Mouse (Mus musculus) G1E (cell line): ENCODE measurements at regions not wholly inside any gene's neighbourhood (a gene's known extent, or its start where the extent isn't known, plus 50 kb on each side); places are given as distances from the start of the nearest gene placed in this dataset.

ENCODE experiments used
- CTCF ChIP-seq: IDR thresholded peaks from 2 replicates; pipeline ENCODE4 v1.5.1; 2012; ENCODE audit warnings: low read depth, low read length, inconsistent platforms, mixed read lengths
- GATA1 ChIP-seq: IDR thresholded peaks from 2 replicates; pipeline ENCODE4 v1.6.1; 2012; ENCODE audit warnings: borderline replicate concordance, low read length, inconsistent platforms, mixed read lengths

DNA sequence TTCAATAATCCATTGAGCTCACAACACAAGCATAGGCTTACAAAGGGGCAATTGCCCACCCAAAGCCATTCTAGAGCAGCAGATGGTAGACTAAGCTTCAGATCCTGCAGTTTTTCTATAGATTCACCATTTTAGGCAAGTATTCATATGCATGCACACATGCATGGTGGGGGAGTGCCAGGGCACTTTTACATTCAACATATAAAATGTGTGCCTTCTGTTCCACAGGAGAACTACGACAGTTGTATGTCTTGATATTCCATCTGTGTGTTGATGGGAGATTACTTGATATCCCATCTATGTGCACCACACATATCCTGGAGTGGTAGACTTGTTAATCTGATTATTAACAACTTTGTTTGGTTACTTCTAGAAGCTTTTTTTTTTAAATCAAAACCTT lies 334.0 kb downstream of the Lrig3 start:
- TF ChIP-seq CTCF (no peak), GATA1 (no peak)
